17 mouse cellular contexts compared by ENCODE assay signal in the genomic region with DNA sequence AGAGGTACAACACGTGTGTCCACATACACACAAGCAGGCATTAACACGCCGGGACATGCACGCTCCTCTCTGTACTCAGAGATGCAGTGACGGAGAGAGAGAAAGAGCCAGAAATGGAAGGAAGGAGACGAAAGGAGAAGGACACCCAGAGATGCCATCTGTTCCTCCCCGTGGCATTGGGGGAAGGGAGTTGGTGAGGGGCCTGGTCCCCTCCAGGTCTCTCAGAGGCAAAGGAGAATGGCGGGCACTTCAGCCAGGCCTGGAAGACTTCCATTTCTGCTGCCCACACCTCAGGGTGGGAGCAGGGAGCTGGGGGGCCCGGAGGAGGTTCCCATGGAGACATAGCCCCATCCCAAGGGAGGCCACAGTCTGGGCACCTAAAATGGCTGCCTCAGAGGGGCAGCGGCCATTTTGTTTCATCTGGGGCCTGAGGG. TPM values are rescaled to one million over a fixed set of nuclear protein-coding genes. Genes with fewer than 3 reads are reported as not detected.
DNase-seq lines count a peak whose midpoint lies in the region; ATAC-seq and TF ChIP-seq lines count a peak whose summit lies in the region.
"Had no signal": no experiment of that assay in that cellular context is flagged by ENCODE, and none has a peak within 500 bp of the region (broad histone marks: within the 10 kb centered on the region; RNA-seq: fewer than 3 reads in every experiment).

No protein-coding gene starts in this region.

- TF ChIP-seq CTCF in CH12.LX (conservative IDR thresholded peaks at IDR 0.05 in 1 of 2, IDR thresholded peaks at IDR 0.05 in 1 of 2; ENCODE audit: low read depth in 2 of 2, low read length in 2 of 2), result no peak

- TF ChIP-seq POLR2A in CH12.LX (IDR thresholded peaks at IDR 0.05; ENCODE audit: low read depth, low read length), result no peak

- TF ChIP-seq RAD21 in CH12.LX (IDR thresholded peaks at IDR 0.05; ENCODE audit: low read depth, low read length), result no peak

- dilution Hi-C loops in CH12.LX (cut with MboI; ENCODE audit: extremely low pct_ligation_motif_present, extremely low pct_unique_long_range_greater_than_20kb, low sequenced_read_pairs), result no loop called here

- H3K4me1 ChIP-seq in hindbrain, embryonic 12.5 days, result peaks cover 22% of the 10 kb centered on the region
- peaks cover 33% of the 10 kb centered on the region for H3K4me1 ChIP-seq in hindbrain, embryonic 10.5 days (replicated peaks)
- H3K4me1 ChIP-seq in CH12.LX (ENCODE audit: control insufficient read depth in 1 of 2, insufficient read depth in 2 of 2), result peaks cover 11 to 17% of the 10 kb centered on the region in 2 experiments; a peak in 3 of 4 replicates
- peaks cover 51% of the 10 kb centered on the region for H3K4me1 ChIP-seq in forebrain, embryonic 16.5 days (replicated peaks; ENCODE audit: control insufficient read depth, insufficient read depth, low read length)

- no peaks in the 10 kb centered on the region for H3K79me2 ChIP-seq in CH12.LX (replicated peaks; ENCODE audit: control insufficient read depth, extremely low read depth, insufficient read depth, poor library complexity, severe bottlenecking)

- 0 out of 2 replicates have a peak overlapping the region, but pooled peaks have one; percentile 19 for H3K27ac ChIP-seq in hindbrain, embryonic 12.5 days
- H3K27ac ChIP-seq in hindbrain, embryonic 10.5 days, result no peak overlapping the region
- H3K27ac ChIP-seq in CH12.LX (ENCODE audit: insufficient read depth, low read depth), result no peak overlapping the region
- peak overlapping the region; percentile 97 for H3K27ac ChIP-seq in forebrain, embryonic 16.5 days (ENCODE audit: low read length)
- H3K27ac ChIP-seq: heart, embryonic 15.5 days; kidney, postnatal 0 days; lung, embryonic 15.5 days had no signal

- peaks cover 99% of the 10 kb centered on the region for H3K27me3 ChIP-seq in hindbrain, embryonic 12.5 days
- peaks cover 100% of the 10 kb centered on the region for H3K27me3 ChIP-seq in hindbrain, embryonic 10.5 days (ENCODE audit: insufficient read depth, poor library complexity, severe bottlenecking)
- H3K27me3 ChIP-seq in CH12.LX (replicated peaks), result peaks cover 88% of the 10 kb centered on the region
- peaks cover 26% of the 10 kb centered on the region for H3K27me3 ChIP-seq in forebrain, embryonic 16.5 days (replicated peaks; ENCODE audit: control insufficient read depth, insufficient read depth, low read length)

- no peak overlapping the region for H3K9ac ChIP-seq in hindbrain, embryonic 12.5 days
- no peak overlapping the region for H3K9ac ChIP-seq in CH12.LX (ENCODE audit: insufficient read depth, low read depth)
- peak overlapping the region; percentile 54; the same call in 1 of the 2 replicates for H3K9ac ChIP-seq in forebrain, embryonic 16.5 days (replicated peaks; ENCODE audit: low read depth, low read length)
- H3K9ac ChIP-seq: heart, embryonic 15.5 days; lung, embryonic 15.5 days had no signal

- no peak overlapping the region for H3K4me2 ChIP-seq in hindbrain, embryonic 12.5 days (replicated peaks)
- H3K4me2 ChIP-seq in CH12.LX (ENCODE audit: insufficient read depth, low read depth, poor library complexity, severe bottlenecking), result no peak overlapping the region
- no peak overlapping the region; the same call in 1 of the 2 replicates for H3K4me2 ChIP-seq in forebrain, embryonic 16.5 days (ENCODE audit: low read length)
- H3K4me2 ChIP-seq: heart, embryonic 15.5 days; lung, embryonic 15.5 days had no signal

- no peak for DNase-seq in hindbrain, embryonic 10.5 days (ENCODE audit: low spot score)
- DNase-seq in CH12.LX (ENCODE audit: extremely low read depth) (no peak), liver (no peak)
- peak; percentile 71 for DNase-seq in cerebellum, adult 8-10 months
- DNase-seq in layer of hippocampus, postnatal 36 days, result no peak
- DNase-seq in kidney, postnatal 4 days, result no peak

- in situ Hi-C loops in CH12.LX (cut with MboI; ENCODE audit: low pct_ligation_motif_present, low pct_unique_long_range_greater_than_20kb, low sequenced_read_pairs), result loop anchor here (25.0 kb wide), 1 partner anchor 304 kb away; a partner anchor contains a TSS

- no peak overlapping the region for H3K4me3 ChIP-seq in hindbrain, embryonic 12.5 days
- H3K4me3 ChIP-seq in hindbrain, embryonic 10.5 days, result no peak overlapping the region
- no peak overlapping the region for H3K4me3 ChIP-seq in CH12.LX (replicated peaks in 1 of 3; ENCODE audit: low read depth in 2 of 3, low read length in 2 of 3, poor library complexity in 1 of 3)
- H3K4me3 ChIP-seq in forebrain, embryonic 16.5 days (replicated peaks; ENCODE audit: low read length), result no peak overlapping the region
- H3K4me3 ChIP-seq: heart, embryonic 15.5 days; lung, embryonic 15.5 days; megakaryocyte, embryonic 14.5 days had no signal

- no peak for ATAC-seq in hindbrain, embryonic 12.5 days (ENCODE audit: low FRiP score)
- ATAC-seq in forebrain, embryonic 16.5 days, result no peak
- ATAC-seq: activated CD4-positive, CD25-positive, alpha-beta regulatory T cell, adult 4 months had no signal

- TF ChIP-seq EP300 in CH12.LX (IDR thresholded peaks at IDR 0.05; ENCODE audit: low read length), result no peak

- H3K36me3 ChIP-seq in hindbrain, embryonic 12.5 days, result no peaks in the 10 kb centered on the region
- H3K36me3 ChIP-seq in hindbrain, embryonic 10.5 days, result no peaks in the 10 kb centered on the region
- H3K36me3 ChIP-seq in CH12.LX (replicated peaks in 1 of 2; ENCODE audit: control insufficient read depth in 1 of 2, insufficient read depth in 1 of 2, low read length in 1 of 2), result no peaks in the 10 kb centered on the region
- H3K36me3 ChIP-seq in forebrain, embryonic 16.5 days (ENCODE audit: control insufficient read depth, insufficient read depth), result no peaks in the 10 kb centered on the region
- H3K36me3 ChIP-seq: heart, embryonic 15.5 days; lung, embryonic 15.5 days had no signal

- 69% methylated on average over 10 of the region's 10 CpGs for WGBS in hindbrain, embryonic 12.5 days
- 81% methylated on average over 10 of the region's 10 CpGs for WGBS in hindbrain, embryonic 10.5 days
- whole genome bisulfite sequencing in forebrain, embryonic 16.5 days, result 46% methylated on average over 10 of the region's 10 CpGs

- no peaks in the 10 kb centered on the region for H3K9me3 ChIP-seq in hindbrain, embryonic 12.5 days (replicated peaks)
- no peaks in the 10 kb centered on the region for H3K9me3 ChIP-seq in hindbrain, embryonic 10.5 days
- peaks cover 12% of the 10 kb centered on the region for H3K9me3 ChIP-seq in CH12.LX (replicated peaks; ENCODE audit: low read length)
- H3K9me3 ChIP-seq in forebrain, embryonic 16.5 days (ENCODE audit: control insufficient read depth, low read length), result no peaks in the 10 kb centered on the region
- H3K9me3 ChIP-seq: heart, embryonic 15.5 days; lung, embryonic 15.5 days; megakaryocyte, embryonic 14.5 days had no signal

TF ChIP-seq in CH12.LX, 34 proteins besides CTCF, POLR2A, EP300 and RAD21:
- TF ChIP-seq NRF1 (IDR thresholded peaks at IDR 0.05; ENCODE audit: low read depth, low read length), result peak; percentile 43
- no peak for TF ChIP-seq MAZ (IDR thresholded peaks at IDR 0.05; ENCODE audit: low read depth, low read length)

RNA-seq across cellular contexts. Expression of a gene that starts 3.8 kb away (rescaled TPM):
- polyA plus RNA-seq in hindbrain, embryonic 12.5 days (2016; fragmentation: Nextera tagmentation; extraction: Ambion mirVana), result 7.2 and 10.2 TPM in 2 replicates
- 0.07 and 0.13 TPM in 2 replicates for polyA plus RNA-seq in hindbrain, embryonic 10.5 days (2016; fragmentation: Nextera tagmentation; extraction: Ambion mirVana)
- total RNA-seq in CH12.LX (2012; rRNA removed) (not detected in 2 replicates), CH12.LX (2014; rRNA removed) (not detected in 2 replicates)
- not detected in 2 replicates for polyA plus RNA-seq in CH12.LX (2012; ENCODE audit: insufficient read length, low read depth)
- 110 and 133 TPM in 2 replicates for polyA plus RNA-seq in forebrain, embryonic 16.5 days (2015; fragmentation: Nextera tagmentation; extraction: Ambion mirVana)
- total RNA-seq in layer of hippocampus, postnatal 36 days (2021), result 100 to 1,000 TPM; 156 to 162 TPM
- total RNA-seq: gastrocnemius, postnatal 4 days; liver, adult 2 months had no signal
- polyA plus RNA-seq: activated CD4-positive, CD25-positive, alpha-beta regulatory T cell, adult 4 months; heart, embryonic 15.5 days; kidney, postnatal 0 days; liver, adult 2 months; lung, embryonic 15.5 days; thymus, postnatal 0 days had no signal

RNA-seq across cellular contexts. Expression of a gene that starts 14.9 kb away (rescaled TPM):
- polyA plus RNA-seq in hindbrain, embryonic 12.5 days (2016; fragmentation: Nextera tagmentation; extraction: Ambion mirVana), result 0.37 and 0.52 TPM in 2 replicates
- 1.0 and 1.3 TPM in 2 replicates for polyA plus RNA-seq in hindbrain, embryonic 10.5 days (2016; fragmentation: Nextera tagmentation; extraction: Ambion mirVana)
- total RNA-seq in CH12.LX (2012; rRNA removed) (0.08 TPM in 1 of 2 replicates, not detected in the other), CH12.LX (2014; rRNA removed) (not detected in 2 replicates)
- polyA plus RNA-seq in CH12.LX (2012; ENCODE audit: insufficient read length, low read depth), result not detected in 2 replicates
- 69.7 and 72.4 TPM in 2 replicates for polyA plus RNA-seq in forebrain, embryonic 16.5 days (2015; fragmentation: Nextera tagmentation; extraction: Ambion mirVana)
- 10 to 100 TPM; 48.8 to 50.8 TPM for total RNA-seq in layer of hippocampus, postnatal 36 days (2021)
- polyA plus RNA-seq: activated CD4-positive, CD25-positive, alpha-beta regulatory T cell, adult 4 months had no signal

RNA-seq across cellular contexts. Expression of a gene that starts 24.9 kb away (rescaled TPM):
- 49.0 and 50.0 TPM in 2 replicates for polyA plus RNA-seq in hindbrain, embryonic 12.5 days (2016; fragmentation: Nextera tagmentation; extraction: Ambion mirVana)
- polyA plus RNA-seq in hindbrain, embryonic 10.5 days (2016; fragmentation: Nextera tagmentation; extraction: Ambion mirVana), result 55.5 and 57.8 TPM in 2 replicates
- total RNA-seq in CH12.LX (2012; rRNA removed) (39.6 and 44.4 TPM in 2 replicates), CH12.LX (2014; rRNA removed) (28.4 and 33.9 TPM in 2 replicates)
- 28.9 and 31.7 TPM in 2 replicates for polyA plus RNA-seq in CH12.LX (2012; ENCODE audit: insufficient read length, low read depth)
- polyA plus RNA-seq in forebrain, embryonic 16.5 days (2015; fragmentation: Nextera tagmentation; extraction: Ambion mirVana), result 52.8 and 56.3 TPM in 2 replicates
- total RNA-seq in layer of hippocampus, postnatal 36 days (2021), result 10 to 100 TPM; 31.3 to 34.5 TPM

RNA-seq across cellular contexts. Expression of a gene that starts 50.3 kb away (rescaled TPM):
- polyA plus RNA-seq in hindbrain, embryonic 12.5 days (2016; fragmentation: Nextera tagmentation; extraction: Ambion mirVana), result 0.31 and 1.7 TPM in 2 replicates
- 0.17 and 0.29 TPM in 2 replicates for polyA plus RNA-seq in hindbrain, embryonic 10.5 days (2016; fragmentation: Nextera tagmentation; extraction: Ambion mirVana)
- 0.50 TPM in 1 of 2 replicates, not detected in the other for total RNA-seq in CH12.LX (2012; rRNA removed)
- total RNA-seq in CH12.LX (2014; rRNA removed), result not detected in 2 replicates
- polyA plus RNA-seq in CH12.LX (2012; ENCODE audit: insufficient read length, low read depth), result not detected in 2 replicates
- 0.23 and 0.26 TPM in 2 replicates for polyA plus RNA-seq in forebrain, embryonic 16.5 days (2015; fragmentation: Nextera tagmentation; extraction: Ambion mirVana)
- total RNA-seq in layer of hippocampus, postnatal 36 days (2021), result 1 to 10 TPM in 1 of 2 experiments, under 1 TPM in 1; 0.83 to 1.4 TPM
- polyA plus RNA-seq: activated CD4-positive, CD25-positive, alpha-beta regulatory T cell, adult 4 months; intestine, embryonic 14.5 days; thymus, postnatal 0 days had no signal

RNA-seq across cellular contexts. Expression of a gene that starts 53.0 kb away (rescaled TPM):
- polyA plus RNA-seq in hindbrain, embryonic 12.5 days (2016; fragmentation: Nextera tagmentation; extraction: Ambion mirVana), result 1.0 and 1.1 TPM in 2 replicates
- polyA plus RNA-seq in hindbrain, embryonic 10.5 days (2016; fragmentation: Nextera tagmentation; extraction: Ambion mirVana), result 0.65 and 1.2 TPM in 2 replicates
- total RNA-seq in CH12.LX (2012; rRNA removed) (not detected in 2 replicates), CH12.LX (2014; rRNA removed) (not detected in 2 replicates)
- polyA plus RNA-seq in CH12.LX (2012; ENCODE audit: insufficient read length, low read depth), result not detected in 2 replicates
- polyA plus RNA-seq in forebrain, embryonic 16.5 days (2015; fragmentation: Nextera tagmentation; extraction: Ambion mirVana), result 0.21 and 0.86 TPM in 2 replicates
- total RNA-seq in layer of hippocampus, postnatal 36 days (2021), result not detected
- total RNA-seq: liver, adult 2 months had no signal
- polyA plus RNA-seq: activated CD4-positive, CD25-positive, alpha-beta regulatory T cell, adult 4 months; intestine, embryonic 14.5 days; liver, adult 2 months had no signal

Comparison
In these comparisons a context has a peak if more than half of its experiments do, and no peak if none do; other contexts are left out.
1. H3K27ac ChIP-seq: peak in hindbrain, embryonic 12.5 days (single experiment) and forebrain, embryonic 16.5 days (single experiment); none in hindbrain, embryonic 10.5 days (single experiment) and CH12.LX (single experiment).
2. RNA of a gene that starts 14.9 kb away (polyA plus RNA-seq): 69.7 to 72.4 TPM in forebrain, embryonic 16.5 days; 1.0 to 1.3 TPM in hindbrain, embryonic 10.5 days, 0.37 to 0.52 TPM in hindbrain, embryonic 12.5 days and not detected in CH12.LX; every median in the first group is over 10 times any median in the second.